Mouse (Mus musculus) retina, embryonic 14.5 days (tissue): ENCODE measurements around the gene Nadsyn1.

Experiments
- DNase-seq: peaks from one replicate; pipeline ENCODE4 v3.0.0-alpha.2; 2015; ENCODE audit warnings: low spot score

Nadsyn1 gene

DNA sequence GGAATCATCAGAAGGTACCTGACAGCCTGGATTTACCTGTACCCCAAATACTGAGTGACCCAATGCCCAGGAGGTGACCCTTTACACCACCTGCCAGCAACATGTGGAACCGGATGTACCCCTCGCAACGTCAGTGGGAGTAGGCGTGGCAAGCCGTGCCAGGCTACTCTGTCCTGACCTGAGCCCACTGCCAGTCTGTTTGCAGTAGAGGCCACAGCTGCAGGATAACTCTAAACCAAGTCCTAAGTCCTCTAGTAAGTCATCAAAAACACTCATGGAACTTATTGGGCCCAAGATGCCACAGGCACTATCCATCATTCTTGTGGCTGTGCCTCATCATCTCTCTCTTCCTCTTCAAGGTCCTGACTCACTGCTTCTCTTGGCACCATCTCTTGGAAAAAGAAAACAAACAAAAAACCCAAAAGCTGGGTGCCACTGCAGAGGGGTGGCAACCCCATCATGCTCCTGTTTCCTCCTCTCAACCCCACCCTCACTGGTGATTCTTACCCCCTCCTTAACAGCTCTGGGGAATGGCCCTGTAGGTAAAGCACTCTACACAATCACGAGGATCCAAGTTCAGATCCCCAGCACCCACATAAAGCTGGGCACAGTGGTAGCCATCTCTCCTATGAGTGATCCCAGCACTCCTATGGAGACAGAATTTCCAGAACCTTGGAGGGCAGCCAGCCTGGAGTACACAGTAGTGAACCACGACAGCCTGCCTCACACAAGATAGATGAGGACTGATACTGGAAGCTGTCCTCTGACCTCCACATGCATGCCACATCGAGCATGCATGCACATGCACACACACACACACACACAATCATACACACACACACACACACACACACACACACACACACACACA, 21.2 kb downstream of the Nadsyn1 start:
- DNase-seq = no peak

DNA sequence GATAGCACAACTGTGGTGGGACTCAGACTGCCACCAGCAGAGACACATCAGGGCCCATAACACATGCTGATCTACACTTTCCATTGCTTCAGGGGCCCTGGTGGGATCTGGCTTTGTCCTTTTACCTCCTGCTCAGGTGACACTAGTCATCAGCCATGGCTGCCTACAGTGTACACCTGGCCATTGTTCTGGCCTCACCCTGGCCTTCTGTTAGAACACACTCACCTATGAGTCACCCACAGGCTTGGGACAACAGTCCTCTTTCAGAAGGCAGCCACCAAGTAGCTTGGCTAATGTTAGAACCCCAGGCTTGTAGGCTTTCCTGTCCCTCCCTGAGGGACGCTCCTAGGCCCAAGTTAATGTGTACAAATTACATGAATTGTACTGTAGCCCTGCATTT, 21.9 kb downstream of the Nadsyn1 start:
- DNase-seq = no peak

DNA sequence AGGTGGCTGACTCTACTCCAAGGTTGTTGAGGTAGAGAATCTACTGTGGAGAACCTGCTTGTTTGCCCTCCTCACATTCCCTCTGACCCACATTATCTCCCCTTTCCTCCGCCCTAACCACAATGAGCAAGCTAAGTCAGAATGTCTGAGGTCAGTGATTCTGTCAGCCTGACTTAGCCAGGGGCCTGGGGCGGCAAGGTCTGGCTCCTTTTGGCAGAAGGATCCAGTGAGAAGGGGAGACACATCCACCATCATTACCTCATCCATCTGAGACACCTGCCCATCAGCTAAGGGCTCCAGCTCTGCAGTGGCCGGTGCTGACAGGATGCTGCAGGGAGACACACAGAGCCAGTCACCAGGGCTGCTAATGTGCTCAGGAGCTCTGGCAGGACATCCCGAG, 23.9 kb downstream of the Nadsyn1 start:
- no peak for DNase-seq

DNA sequence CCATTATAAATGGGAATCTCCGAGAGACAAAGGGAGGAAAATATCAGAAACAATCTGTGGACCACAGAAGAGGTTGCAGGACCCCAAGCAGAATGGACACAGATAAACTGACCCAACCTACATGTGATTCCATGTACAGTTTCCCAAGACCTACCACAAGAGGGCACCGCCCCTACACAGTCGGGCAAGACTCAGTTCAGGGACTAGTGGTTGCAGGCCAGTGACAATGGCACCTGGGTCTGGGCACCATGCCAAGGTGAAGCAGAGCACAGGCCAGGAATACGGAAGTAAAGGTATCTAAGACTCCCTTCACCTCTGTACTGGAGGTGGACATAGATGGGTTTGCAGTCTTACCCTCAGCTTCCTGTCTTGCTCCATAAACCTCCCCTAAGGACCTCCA, 29.5 kb downstream of the Nadsyn1 start:
- DNase-seq = peak; percentile 53

DNA sequence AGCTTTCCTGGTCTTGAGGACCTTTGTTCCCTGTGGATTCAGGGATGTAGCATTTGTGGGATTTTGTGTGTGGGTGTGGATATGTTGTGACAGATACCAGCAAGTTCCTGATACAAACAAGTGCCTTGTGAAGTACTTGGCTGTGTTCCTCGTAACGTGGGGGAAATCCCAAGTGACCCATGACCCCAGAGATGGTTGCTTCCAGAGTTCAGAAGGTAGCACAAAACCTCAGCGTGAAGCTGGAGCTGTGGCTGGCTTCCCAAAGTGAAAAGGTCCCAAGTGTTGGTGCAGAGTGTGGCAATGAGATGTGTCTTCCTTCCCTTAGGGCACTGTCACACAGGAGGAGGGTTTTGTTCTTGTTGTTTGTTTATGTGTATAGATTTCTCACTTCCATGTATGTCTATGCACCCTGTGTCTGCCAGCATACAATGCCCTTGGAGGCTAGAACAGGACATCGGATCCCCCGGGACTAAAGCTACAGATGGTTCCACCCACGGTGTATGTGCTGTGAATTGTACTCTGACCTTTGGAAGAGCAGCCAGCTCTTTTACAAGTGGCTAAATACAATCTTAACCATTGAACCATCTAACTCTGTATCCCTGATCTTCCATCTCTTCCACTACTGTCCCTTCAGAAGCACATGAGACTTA, 30.2 kb downstream of the Nadsyn1 start:
- DNase-seq = no peak

DNA sequence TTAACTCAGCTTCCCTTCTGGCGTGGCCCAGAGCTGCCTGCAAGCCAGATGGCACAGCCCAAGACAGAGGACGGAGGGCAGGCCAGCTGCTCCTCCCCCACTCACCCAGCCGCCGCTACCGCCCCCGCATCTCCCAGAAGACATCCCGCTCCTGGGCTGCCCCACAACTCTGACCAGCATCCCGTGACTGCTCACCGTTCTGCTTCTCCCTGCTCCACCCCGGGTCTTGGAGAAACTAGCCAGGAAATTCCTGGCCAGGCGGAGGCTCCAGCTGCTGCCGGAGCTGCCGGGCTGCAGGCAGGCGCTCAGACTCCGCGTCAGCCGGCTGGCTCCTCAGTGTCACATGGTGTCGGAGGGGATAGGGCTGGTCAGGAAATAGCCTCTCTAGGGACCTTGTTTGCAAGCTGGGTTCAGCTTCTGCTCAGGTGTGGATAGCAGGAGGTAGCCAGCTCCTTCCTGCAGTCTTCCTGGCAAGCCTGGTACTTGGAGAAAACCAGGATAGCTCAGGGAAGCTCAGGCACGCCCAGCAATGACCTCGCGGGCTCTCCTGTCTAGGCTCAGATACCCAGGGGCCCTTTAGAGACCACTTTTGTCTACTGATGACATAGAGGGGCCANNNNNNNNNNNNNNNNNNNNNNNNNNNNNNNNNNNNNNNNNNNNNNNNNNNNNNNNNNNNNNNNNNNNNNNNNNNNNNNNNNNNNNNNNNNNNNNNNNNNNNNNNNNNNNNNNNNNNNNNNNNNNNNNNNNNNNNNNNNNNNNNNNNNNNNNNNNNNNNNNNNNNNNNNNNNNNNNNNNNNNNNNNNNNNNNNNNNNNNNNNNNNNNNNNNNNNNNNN, 38.4 kb downstream of the Nadsyn1 start, which contains the start of gene Mrgpre:
Gene Mrgpre, minus strand, starts transcription at position 505 of the 834 bp plus-strand sequence.
- peak; percentile 83 for DNase-seq

DNA sequence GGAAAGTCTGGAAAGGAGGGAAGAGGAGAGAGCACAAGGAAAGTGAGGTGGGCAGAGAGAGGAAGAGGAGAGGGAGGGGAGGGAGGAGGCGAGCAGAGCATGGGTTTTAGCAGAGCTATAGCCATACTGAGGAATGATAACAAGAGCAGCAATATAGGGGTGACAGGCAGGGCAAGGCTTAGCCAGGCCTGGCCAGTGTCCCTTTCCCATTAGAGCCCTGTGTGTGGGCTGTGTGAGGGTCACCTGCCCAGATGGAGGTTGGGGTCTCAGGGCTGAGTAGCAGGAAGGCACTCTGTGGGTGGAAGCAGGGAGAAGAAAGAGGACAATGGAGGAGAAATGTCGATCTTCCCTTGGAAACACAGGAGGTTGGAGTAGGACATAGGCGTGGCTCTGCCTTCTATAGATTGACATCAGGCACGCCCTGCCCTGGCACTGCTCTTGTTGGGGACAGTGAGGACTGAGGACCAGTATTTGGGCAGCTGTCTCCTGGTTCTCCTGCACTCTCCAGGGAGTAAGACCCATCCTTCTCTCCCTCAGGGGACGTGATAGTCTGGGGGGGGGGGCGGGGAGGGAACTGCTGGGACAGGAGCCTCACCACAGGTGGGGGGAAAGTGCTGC, 39.2 kb downstream of the Nadsyn1 start:
- no peak for DNase-seq

DNA sequence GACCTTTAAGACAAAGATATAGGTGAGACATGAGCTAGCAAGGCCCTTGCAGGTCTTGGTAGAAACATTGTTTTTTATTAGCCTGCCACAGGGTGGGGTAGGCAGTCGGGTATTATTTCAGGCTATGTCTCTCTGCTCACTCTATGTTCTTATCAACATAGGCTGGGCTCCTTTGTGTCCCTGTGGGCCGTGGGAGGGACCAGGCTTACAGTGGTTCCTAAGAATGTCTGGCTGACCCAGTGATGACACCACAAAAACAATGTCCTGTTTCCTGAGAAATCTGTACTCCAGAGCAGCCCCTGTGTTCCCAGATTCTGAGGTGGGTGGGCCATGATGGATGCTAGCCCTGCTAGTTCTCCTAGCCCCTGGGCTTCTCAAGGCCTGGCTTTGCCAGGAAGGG, 45.3 kb downstream of the Nadsyn1 start:
- no peak for DNase-seq

DNA sequence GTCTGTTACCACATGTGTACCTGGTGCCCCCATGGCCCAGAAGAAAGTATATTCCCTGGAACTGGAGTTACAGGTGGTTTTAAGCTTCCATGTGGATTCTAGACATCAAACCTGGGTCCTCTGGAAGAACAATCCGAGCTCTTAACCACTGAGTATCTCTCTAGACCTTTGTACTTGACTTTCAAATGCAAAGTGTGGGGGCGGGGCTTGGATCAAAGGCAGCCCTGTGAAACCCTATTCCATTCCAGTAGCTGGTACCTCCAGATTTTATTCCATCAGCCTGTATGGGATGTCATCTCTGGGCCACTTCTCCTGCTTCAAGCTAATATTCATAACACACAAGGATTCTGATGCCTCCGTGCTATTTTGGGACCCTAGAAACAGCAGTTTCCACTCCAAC, 46.5 kb downstream of the Nadsyn1 start:
- DNase-seq = no peak

DNA sequence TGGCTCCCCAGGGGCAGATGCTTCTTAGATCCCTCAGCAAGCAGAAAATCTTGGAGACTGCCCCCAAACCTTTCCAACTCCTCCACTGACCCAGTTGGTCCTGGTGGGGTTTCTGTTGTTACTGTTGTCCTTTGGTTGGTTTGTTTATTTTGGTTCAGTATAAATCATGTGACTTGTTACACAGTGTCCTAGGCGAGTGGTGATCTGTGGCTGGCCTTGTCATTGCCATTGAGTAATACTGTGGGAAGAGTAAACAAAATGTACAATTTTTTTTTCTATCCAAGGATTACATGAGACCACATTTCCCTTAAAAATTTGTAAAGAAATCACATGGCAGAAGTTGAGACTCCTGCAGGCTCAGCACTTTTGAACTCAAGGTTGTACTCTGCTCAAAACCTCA, 53.2 kb downstream of the Nadsyn1 start:
- no peak for DNase-seq

DNA sequence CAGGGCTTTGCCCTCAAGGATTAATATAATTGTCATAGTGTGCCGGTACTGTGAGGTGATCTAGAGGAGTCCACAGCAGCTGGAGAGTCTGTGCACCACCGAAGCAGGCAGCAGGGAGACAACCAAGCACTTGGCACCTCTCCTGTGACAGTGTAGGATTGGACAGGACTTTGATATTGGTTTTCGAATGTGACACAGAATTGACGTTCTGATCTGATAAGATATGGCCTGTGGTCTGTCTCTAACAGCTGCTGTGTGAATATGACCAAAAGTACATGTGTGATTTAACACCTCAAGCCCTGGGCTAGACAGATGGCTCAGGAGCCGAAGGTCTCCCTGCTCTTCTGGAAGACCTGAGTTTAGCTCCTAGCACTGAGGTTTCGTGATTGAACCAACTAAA, 54.4 kb downstream of the Nadsyn1 start:
- no peak for DNase-seq

DNA sequence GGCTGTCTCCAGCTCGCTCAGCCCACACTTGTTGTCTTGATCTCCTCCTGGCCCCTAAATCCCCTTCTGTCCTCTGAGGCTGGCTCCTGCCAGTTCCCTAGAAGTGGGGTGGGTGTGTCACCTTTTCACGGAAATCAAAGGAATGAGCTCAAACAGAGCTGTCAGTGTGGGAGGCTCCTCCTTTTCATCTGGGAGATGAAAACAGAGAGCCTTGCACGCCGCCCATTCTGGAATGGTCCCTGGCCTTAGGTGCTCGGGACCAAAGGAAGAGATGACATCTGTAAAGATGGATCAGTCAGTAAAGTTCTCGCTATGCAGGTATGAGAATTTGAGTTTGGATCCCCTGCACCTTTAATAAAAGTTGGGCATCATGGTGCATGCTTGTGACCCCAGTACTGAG, 55.8 kb downstream of the Nadsyn1 start, which contains the start of gene Mrgprg:
Gene Mrgprg, minus strand, starts transcription at position 101 of the 400 bp plus-strand sequence.
- DNase-seq = no peak

DNA sequence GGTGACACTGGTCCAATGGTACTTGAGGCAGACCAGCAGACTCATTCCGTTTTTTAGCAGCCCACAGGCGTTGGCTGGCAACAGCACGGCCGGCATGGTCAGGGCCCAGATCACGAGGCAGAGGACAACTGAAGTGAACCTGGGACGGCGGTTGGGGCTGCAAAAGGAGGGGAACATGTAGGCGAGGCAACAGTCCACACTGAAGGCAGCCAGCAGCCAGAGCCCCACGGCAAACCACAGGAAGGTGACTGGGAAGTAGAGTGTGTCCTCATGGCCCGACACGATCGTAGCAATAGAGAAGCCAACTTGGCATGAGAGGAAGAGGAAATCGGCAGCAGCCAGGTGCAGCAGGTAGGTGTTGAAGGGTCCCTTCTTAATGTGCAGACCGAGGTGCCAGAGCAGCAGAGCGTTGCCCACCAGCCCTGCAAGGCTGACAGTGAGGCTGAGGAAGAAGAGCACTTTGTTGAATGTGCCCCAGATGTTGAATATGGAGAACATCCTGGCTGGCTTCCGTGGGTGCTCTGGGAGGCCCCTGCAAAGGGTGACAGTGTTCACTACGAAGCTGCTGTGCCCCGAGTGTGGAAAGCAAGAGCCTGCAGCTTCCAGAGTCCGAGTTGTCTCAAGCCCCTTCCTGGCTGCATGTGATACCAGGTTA, 57.6 kb downstream of the Nadsyn1 start:
- DNase-seq = no peak

DNA sequence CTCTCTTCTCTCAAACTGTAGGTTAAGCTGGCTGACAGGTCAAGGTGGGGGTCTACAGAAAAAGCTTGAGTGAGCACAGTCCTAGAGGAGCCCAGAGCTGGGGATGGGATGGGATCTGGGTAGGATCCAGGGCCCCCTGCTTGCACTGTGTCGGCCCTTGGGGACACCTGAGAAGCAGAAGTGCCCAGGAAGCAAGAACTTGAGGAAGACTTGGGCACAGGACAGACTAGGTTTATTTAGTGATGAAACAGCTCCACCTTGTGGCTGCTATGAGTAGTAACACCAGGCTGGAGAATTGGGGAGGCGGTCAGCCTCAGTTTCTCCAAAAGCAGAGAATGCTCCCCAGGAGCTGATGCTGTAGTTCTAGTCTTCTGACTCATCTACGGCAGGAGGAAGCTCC, 58.9 kb downstream of the Nadsyn1 start:
- DNase-seq = peak; percentile 80

DNA sequence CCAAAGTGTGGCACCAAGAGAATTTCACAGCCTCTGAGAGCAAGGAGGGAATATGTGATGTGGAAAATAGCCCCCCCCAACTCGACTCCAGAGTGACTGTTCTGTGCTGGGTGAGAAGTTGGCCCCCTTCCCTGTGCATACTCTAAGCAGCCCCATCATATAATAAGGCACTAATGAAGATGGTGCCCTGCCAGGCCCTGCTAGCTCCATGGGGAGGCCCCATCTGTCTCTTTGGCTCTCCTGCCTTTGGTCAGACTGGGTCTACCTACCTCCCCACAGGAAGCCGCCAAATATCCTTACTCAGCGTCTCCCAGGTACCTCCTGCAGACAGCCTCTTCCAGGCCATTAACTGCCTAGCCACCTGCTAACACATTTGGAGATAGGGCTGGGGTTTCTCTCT, 63.7 kb downstream of the Nadsyn1 start:
- DNase-seq = no peak

DNA sequence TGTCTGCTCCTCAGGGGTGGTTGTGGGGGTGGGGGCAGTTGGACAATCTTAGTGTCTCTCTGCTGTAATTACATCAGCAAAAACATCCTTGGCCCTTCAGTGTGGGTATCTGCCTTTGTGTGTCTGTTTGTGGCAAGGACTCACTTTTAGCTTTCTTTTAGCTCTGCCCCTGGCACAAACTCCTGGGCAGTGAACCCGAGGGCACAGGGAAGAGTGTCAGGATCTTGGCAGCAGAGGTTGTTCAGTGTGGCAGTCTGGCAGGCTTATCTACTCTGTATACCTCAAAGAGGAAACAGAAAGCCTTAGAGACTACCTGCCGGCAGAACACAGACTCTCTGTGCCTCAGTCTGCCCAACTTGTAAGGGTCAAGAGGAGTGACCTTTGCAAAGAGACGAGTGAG, 65.0 kb downstream of the Nadsyn1 start:
- no peak for DNase-seq

DNA sequence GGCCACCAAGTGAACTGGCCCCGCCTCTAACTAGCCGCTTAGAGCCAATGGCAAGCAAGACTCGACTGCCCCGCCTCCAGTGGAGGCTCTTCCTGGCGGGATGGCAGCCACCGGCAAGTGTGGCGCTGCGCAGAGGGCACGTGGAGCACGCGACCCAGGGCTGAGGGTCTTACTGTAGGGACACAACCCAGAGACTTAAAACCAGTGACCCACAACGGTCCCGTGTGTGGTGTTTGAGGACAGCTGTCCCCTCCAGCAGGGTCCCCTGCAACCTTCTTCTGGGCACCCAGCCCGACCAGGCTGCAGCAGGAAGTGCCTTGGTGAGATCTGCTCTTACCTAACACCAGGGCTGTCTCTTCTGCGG, 65.6 kb downstream of the Nadsyn1 start:
- peak; percentile 84 for DNase-seq

DNA sequence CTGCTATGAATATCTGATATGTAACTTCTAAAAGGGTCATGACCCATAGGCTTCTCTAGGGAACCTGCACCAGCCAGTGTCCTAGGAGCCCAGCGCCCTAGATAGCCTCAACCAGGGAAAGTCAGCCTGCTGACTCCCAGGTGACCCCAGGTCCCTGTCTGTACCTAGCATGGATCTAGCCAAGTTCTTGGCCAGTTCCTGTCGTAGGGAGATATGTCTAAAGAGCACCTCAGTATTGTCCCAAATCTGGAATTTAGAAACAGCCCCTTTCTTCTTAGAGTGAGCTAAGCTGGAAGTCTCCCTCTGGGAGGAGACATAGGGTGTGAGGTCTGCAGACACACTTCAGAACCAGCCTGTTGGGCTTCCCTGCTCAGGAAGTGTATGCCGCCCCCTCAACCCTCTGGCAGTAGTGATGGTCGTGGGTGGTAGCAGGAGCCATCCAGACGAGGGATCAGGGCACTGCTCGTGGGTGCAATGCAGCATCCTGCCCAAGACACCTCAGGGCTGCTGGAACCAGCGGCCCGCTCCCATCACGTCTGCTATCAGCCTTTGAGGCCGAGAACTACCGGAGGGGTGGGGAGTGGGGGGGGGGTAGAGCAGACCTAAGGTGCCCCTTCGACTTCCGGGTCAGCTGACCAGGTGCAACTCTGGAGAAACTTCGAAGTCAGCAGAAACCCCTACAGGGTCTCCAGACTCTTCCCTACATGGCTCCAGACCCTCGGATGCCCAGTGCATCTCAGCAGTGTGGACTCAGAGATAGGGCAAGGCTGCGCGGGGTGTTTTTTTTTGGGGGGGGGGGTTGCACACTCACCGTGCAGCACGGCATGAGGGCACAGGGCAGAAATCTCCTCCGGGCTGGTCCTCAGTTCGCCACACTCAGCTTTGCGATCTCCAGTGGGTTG, 66.3 kb downstream of the Nadsyn1 start, which contains the start of gene Osbpl5:
Gene Osbpl5, minus strand, starts transcription at position 861 of the 902 bp plus-strand sequence.
- no peak for DNase-seq

DNA sequence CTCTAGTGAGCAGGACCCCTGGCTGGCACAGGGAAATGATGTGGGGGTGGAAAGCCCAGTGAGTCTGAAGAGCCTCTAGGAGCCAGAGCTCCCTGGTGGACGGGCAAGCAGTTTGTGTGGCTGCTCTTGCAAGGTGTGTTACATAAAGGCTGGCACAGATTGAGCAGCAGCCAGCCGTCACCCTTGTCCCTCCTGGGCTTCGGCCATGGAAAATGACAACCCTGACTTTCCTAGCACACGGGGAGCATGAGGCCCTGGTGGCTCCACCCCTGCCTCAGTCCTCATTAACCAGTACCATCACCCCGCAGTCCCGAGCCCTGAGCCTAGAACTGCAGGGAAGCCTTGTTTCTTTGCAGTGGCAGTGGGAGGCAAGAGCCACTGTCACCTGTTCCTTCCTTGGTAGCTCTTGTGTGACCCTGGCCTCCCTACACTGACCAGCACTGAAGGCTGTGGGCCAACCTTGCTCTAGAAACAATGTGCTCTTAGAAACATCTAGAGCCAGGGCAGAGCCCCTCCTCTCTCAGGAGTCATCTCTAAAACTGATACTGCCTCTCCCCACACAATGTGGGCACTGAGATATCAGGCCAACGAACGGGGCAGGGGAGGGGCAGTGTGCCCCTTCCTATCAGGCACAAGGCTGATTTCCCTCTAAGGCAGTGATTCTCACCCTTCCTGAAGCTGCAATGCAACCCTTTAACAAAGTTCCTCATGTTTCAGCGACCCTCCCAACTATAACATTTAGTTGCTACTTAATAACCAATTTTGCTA, 67.1 kb downstream of the Nadsyn1 start:
- no peak for DNase-seq
